Mouse (Mus musculus) urinary bladder, postnatal 4 days (tissue): ENCODE measurements at regions not wholly inside any gene's neighbourhood (a gene's known extent, or its start where the extent isn't known, plus 50 kb on each side); places are given as distances from the start of the nearest gene placed in this dataset.

Source experiments
- DNase-seq, 2 experiments: peaks; one replicate each; pipeline ENCODE4 v3.0.0; 2021 to 2022; ENCODE audit warnings: low spot score in 2 of 2

DNA sequence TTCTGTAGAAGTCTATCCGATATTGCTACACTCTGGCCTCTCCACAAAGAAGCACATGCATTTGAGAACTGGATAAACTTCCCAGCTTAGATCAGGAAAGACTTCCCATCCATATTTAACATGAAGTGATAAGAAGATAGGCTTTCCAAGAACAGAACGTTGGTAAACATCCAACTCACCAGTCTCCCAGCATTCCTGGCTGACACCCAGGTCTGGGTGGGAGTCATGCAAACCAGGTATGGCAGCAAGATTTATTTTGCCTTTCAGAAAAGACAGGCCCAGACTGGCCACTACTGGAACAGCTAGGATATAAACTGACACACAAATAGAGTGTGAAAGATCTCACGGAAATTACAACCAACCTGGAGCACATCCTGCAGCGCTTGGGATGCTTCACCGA lies 459.6 kb downstream of the Psat1 start:
- no peak for DNase-seq

- no peak for DNase-seq
Measured at GRCm38 (mm10) chr19:15481605-15482004, 465.5 kb downstream of the Psat1 start.

- no peak for DNase-seq
Measured at GRCm38 (mm10) chr19:15469541-15469940, 477.6 kb downstream of the Psat1 start.

GRCm38 (mm10) chr19:15466713-15467112 lies 480.4 kb downstream of the Psat1 start:
- DNase-seq, result no peak

GRCm38 (mm10) chr19:15465063-15465760 lies 481.9 kb downstream of the Psat1 start:
- DNase-seq, result no peak

- no peak for DNase-seq
Measured at GRCm38 (mm10) chr19:15457793-15458192, 489.3 kb downstream of the Psat1 start.

DNA sequence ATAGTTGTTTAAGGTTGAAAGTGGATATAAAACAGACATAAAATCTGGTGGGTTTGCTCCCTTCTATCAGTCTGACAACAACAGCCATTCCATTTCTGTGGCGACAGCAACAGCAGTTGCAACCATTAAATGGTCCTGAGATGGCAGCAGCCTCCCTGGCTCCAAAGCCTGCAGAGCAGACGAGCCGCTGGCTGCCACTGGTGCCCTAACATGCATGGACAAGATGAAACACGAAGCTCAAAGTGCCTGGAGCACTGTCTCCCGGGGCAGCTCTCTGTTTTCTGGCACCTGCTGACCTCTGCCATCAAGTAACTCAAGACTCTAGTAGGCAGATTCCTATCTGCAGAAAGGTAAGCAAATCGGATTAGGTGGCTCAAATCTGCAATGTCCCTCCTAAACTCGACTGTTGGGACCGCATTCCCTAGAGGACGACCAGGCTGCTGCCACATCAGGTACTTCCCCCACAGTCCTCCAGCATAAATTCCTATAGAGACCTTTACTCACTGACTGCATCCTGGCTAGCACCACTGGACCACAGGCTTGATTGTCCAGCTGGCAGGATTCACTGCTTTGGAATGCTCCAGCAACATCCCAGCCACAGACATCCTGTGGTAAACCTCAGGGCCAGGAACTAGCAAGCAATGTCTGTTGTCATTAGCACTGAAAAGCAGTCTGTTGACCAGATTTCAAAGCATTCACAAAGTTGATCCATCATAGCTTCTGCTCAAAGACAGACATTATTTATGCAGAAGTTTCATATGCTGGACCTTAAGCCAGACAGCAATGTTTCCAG lies 490.0 kb downstream of the Psat1 start:
- DNase-seq, result no peak

GRCm38 (mm10) chr19:15448989-15449388 lies 498.1 kb downstream of the Psat1 start:
- no peak for DNase-seq

DNA sequence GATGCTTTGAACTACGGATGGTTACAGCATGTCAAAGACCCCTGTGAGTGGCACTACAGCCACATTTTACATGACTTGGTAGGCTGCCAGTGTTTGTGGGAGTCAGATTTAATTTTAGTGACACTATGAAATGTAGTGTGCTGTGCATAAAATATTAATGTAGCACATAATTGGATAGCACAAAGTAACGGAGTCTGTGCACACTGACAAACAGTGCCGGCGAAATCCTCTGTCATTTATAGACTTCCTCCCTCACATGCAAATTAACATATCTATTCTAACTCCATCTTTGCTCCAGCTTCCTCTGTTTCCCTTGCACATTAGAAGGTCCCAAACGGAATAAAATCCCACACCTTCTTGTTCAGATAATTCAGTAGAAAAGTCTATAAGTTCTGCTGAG lies 515.3 kb downstream of the Psat1 start:
- DNase-seq, result no peak

DNA sequence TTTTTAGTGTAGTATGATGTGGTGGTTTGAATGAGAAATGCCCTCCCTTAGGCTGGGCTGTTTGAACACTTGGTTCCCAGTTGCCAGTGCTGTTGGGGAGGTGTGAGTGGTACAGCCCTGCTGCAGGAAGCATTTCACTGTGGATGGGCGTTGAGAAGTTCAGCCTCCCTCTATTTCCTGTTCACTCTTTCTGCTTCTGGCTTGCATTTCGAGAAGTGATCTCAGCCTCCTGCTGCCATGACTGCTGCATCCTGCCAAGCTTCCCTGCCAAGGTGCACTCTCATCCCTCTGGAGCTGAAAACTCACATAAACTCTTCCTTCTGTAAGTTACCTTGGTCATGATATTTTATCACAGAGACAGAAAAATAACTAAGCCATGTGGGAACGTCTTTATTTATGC lies 525.8 kb downstream of the Psat1 start:
- DNase-seq, result no peak

GRCm38 (mm10) chr19:15398624-15399023 lies 548.5 kb downstream of the Psat1 start:
- DNase-seq, result no peak

GRCm38 (mm10) chr19:15371682-15372081 lies 575.5 kb downstream of the Psat1 start:
- DNase-seq, result no peak

DNA sequence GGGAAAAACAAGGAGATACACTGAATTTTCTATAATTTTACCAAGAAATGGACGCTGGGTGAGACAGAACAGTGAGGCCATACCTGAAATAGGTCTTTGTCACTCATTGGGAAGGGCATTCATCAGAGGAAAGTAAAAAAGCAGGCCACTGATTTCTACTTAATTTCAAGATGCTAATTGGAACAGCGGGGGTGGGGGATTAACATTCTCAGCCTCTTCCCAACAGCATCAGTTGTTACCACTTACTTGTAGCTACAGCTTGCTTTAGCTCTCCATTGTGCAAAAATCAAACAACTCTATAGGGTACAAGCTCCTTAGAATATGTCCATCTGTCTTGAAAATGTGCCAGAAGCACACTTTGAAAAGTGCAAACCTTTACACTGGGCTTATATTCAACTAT lies 580.2 kb downstream of the Psat1 start:
- DNase-seq, result no peak

- DNase-seq, result no peak
Measured at GRCm38 (mm10) chr19:15357181-15357580, 590.0 kb downstream of the Psat1 start.

DNA sequence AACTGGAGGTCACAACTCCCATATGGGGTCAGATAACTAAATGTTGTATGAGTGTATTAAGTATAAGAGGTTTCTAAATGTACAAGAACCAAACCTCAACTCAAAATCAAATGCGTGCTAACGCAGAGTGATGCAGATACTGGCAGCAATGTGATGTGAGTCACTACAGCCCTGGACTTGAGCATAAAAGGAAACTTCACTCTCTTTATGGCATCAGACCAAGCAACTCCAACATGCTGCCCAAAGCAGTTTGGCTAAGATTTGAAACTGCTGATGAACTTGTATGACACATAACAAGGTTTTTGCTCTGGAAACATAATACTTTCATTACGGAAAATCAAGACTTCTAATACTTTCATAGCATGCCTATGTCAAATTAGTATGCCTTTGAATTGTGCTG lies 598.8 kb downstream of the Psat1 start:
- DNase-seq, result no peak

DNA sequence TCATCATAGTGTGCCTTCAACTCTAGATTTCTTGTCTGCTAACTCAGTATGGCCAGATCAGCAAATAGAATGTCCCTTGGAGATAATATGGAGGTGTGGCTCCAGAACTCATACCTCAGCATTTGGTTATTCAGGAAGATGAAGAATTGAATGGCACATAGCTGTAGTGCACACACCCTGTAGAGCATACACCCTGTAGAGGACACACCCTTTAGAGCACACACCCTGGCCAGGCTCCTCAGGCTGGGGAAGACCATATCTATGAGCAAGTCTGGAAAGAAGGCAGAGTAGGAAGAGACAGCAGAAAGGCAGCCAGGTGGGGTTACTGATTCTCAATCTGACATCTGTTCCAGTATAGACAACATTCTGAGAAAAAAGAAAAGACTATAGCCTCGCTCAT lies 604.9 kb downstream of the Psat1 start:
- no peak for DNase-seq

GRCm38 (mm10) chr19:15340305-15340983 lies 606.7 kb downstream of the Psat1 start:
- no peak for DNase-seq

DNA sequence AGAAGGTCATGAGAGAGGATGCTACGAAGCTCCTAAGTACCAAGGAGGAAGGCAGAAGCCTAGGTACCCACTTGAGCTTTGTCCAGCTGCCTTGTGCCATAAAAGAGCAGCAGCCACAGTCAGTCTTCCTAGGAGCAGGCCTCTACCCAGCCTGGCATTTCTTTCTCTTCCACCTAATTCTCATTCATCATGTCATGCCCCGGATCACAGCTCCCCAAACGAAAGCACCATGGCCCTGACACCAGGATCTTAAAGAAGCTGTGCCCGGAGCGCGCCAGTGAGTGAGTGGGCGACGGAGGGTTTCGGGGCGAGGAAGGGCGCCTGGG lies 607.2 kb downstream of the Psat1 start:
- no peak for DNase-seq

- DNase-seq, result no peak
Measured at GRCm38 (mm10) chr19:15330155-15330554, 617.0 kb downstream of the Psat1 start.

GRCm38 (mm10) chr19:15299474-15299873 lies 647.7 kb downstream of the Psat1 start:
- DNase-seq, result no peak

DNA sequence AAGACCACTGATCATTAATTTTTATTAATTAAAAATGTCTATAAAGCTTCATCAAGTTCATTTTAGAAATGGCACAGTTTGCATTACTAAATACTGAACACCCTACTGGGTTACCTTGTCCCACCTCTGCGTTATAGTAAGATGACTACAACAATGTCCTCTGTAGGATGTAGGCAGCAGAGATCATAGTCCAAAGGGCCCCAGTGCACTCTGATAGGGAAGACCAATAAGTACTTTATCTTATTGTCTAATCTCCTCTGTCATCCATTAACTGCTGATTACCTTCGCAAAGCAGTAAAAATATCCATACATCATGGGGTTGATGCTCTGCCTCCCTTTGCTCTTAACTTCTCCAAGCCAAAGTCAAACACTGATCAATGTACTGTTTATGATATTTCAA lies 662.1 kb downstream of the Psat1 start:
- DNase-seq, result no peak

DNA sequence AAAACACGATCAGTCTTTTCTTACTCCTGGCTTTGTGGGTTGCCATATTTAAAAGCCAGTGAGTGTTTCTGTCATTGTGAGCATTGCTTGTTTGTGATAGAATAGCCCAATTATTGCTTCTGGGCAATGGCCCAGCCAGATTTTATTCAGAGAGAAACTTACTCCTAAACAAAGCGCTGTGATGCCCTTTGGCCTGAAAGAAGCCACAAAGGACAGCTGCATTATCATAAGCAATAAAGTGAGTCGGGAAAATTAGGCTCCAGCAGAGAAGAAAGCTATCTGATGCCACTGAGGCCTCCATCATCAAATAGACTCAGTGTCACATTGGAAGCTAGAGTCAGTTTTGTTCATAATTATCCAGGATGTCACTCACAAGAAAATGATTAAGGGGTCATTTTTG lies 644.9 kb upstream of the Tle4 start:
- no peak for DNase-seq
